Mouse (Mus musculus) duodenum, adult 2 months (tissue): ENCODE measurements around the gene Unc5b. TPM values are rescaled to one million over a fixed set of nuclear protein-coding genes. Genes with fewer than 3 reads are reported as not detected.

Source experiments
- polyA plus RNA-seq: library from polyadenylated mRNA; depleted of rRNA; stranded (reverse); fragments of >200 nt; gene quantifications from 2 replicates; pipeline ENCODE4 v1.2.3, GENCODE M21; 2012; ENCODE audit warnings: low replicate concordance; rRNA removed

Gene Unc5b
- polyA plus RNA-seq, result 19.2 and 46.3 TPM in 2 replicates

DNA sequence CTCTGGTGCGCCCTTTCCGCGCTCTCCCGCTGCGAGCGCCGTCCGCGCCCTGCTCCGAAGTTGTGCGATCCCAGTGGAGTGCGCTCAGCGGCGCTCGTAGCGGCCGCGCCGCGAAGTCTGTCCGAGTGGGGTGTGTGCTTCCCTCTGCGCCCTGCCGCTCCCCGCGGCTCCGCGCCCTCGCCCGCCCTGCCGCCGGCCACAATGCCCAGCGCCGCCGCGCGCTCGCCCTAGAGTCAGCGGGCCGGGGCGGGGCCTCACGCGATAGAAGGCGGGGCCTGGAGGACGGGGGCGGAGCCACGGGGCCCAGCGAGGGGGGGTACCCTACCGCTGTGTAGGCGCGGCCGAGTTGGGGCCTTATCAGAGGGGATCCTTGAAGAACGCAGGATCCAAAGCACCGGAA, at the start of gene Unc5b:
Unc5b (minus strand) TSS at position 203 of the 400 bp plus-strand sequence.

DNA sequence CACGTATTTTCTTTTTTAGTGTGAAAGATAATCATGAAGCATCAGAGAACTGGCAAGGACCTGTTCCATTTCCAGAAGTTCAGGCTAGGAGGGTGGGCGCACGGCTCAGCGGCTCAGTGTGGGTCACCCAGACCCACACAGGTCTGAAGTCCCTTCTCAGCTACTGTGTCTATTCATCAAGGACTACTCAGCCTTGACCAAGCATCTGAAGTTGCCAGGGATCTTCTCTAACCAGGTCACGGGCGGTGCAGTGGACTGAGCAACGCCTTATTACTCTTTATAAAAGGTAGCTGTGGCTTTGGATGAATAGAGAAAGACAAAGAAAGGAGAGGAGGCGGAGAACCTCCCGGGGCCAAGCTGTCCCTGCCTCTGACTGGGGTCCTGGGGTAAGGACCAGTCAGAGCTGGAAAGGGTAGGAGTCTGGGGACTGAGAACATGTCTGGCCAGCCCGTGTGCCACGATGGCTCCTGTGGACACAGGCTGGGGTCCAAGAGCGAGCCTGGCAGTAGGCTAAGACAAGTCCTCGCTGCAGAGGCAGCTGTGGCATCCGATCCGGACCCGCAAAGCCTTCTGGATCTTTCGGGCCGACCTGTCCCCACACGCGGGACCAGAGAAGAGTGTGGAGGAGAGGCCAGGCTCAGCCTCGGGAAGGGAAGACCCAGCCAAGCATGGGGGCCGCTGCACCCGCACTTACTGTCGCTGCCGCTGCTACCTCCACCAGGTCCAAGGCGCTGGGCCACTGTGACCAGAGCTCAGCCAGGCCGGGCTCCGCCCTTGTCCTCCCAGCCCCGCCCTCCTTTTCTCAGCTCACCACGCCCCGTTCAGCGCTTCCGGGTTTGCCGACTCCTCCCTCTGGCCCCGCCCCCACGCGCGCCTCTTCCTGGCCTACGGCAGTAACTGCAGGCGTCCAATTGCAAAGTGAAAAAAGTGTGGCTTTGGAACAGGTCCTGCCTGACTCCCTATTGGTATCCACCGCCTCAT, 79.1 kb downstream of the Unc5b start, which contains the start of gene Slc29a3:
Slc29a3 (minus strand) TSS at position 755 of the 981 bp plus-strand sequence.

Other genes starting within 250 kb of the Unc5b start
- gene Cdh23, start 135.1 kb downstream of the Unc5b start, polyA plus RNA-seq, result 0.16 and 0.87 TPM in 2 replicates
- gene Slc29a3, start 78.8 kb downstream of the Unc5b start, polyA plus RNA-seq, result 2.5 and 3.4 TPM in 2 replicates